Mouse (Mus musculus) layer of hippocampus, postnatal 25 days (tissue): ENCODE results near the gene Trp73. TPM values are rescaled to one million over a fixed set of nuclear protein-coding genes. Genes with fewer than 3 reads are reported as not detected.

Experiments
- DNase-seq, 2 experiments: peaks; one replicate each; pipeline ENCODE4 v3.0.0; 2022; ENCODE audit warnings: mixed read lengths in 2 of 2, low spot score in 1 of 2; ENCODE audit errors: extremely low spot score in 1 of 2
- total RNA-seq, 2 experiments: library from RNA; stranded (reverse); gene quantifications; 2 replicates each; pipeline ENCODE4 v1.2.3; 2021

The Trp73 gene
- total RNA-seq, 2 experiments from 2014 or later: 2.4 to 3.1 TPM

DNA sequence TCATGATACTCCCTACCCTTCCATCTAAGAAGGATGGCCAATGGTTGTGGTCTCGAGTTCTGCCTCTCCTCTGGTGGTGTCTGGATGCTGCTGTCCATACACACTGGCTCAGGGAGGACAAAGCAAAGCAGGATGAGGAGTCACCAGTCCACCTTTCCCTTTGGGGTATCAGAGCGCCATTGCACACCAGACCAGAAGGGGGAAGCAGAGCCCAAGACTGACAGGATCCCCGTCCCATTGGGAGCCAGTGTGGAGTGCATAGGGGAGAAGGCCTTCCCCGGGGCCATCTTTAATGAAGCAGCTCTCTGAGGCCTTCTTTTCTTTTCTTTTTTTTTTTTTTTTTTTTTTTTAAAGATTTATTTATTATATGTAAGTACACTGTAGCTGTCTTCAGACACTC, 86.9 kb downstream of the Trp73 start:
- DNase-seq: no peak

DNA sequence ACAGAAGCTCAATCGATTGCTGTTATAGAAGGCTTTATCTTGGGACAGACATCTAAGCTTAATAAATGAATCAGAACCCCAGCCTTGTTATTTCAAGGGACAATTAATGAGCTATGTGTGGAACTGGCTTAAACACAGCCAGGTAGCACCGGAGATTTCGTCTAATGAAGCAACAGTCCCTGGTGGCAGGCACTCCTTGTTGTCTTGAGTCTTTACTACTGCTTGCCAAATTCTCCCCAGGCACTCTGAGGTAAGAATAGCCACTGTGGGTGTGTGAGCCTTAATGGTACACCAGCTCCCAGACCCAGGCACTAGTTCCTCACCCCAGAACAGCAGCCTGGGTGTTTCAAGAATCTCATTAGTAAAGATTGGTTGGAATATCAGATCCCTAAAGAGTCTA, 88.6 kb downstream of the Trp73 start:
- DNase-seq: no peak

DNA sequence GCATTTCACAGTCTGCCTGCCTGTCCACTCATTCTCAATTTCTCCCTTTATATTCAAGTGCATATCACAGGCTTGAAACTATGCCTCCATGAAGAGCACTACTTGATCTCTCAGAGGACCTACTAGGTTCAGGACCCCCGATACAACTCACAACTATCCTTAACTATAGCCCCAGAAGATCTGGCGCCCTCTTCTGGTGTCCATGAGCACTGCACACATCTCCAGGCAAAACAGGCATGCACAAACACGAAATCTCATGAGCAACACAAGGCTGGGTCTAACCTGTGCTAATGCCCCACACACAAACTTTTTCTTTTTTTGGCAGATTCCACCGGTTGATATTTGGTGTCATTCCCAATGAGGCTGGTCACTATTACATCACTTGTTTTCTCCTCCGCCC, 94.2 kb downstream of the Trp73 start:
- DNase-seq: no peak

DNA sequence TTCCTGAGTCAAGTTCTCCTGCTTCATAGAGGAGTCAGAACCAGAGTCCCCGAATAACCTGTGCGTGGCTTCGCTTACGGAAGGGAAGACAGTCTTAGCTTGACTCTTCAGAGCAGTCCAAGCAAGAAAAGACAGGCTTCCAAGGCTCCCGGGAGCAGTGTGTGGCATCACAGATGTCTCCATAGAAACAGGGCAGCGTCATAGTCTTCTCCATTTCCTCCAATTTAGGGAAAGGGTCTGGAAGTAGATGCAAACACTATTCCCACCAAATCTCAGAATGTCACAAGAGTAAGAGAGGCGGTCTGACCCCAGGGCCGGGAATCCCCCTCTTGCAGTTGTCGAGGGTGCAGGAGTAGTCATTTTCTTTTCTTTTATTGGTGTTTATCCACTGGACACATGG, 97.4 kb downstream of the Trp73 start, which contains the start of gene Ccdc27:
Gene Ccdc27 (minus strand): TSS at position 101 of the 400 bp plus-strand sequence.
- DNase-seq: no peak

DNA sequence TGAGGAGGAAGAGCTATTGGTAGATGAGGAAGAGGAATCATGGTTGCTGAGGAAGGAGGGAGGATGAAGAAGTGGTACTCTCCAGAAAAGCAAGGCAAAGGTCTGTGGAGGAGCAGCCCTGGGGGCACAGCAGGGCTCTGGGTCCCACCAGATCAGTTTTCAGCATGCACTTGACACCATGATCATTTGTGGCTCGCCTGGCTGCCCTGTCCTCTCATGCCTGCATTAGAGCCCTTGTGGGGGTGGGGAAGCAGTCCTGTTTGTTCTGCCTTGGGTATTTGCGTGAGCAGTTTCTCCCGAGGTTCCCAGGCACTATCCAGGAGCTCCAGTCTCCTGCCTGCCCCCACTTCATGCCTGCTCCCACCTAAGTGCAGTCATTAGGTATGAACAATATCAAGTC, 102.9 kb downstream of the Trp73 start:
- DNase-seq: no peak

DNA sequence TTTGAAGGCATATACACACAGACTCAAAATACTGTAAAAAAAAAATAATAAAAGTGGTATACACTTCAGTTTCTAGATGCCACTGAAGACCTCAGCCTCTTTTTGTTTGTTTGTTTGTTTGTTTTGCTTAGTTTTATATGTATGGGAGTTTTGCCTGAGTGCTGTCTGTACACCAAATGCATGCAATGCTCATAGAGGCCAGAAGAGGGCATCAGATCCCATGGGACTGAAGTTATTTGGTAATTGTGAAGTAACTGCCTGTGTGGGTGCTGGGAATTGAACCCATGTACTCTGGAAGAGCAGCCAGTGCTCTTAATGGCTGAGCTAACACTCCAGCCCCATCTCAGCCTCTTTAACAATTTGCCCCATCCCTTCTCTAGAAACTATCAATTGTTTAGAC, 111.4 kb downstream of the Trp73 start:
- DNase-seq: no peak

DNA sequence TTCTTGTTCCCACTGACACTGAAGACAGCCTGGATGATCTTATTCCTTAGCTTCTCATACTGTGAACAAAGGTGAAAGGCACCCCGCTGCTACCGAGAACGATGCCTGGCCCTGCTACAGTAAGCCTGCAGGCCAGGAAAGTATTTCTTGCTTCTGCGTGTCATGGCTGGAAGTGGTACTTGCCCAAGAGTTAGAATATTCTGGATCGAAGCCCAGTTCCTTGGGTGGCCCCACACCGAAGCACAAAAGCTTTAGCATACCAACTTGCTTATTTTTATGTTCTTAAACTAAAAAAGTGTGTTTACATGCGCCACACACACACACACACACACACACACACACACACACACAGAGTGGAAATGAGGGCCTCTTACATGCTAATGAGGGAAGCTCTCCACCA, 111.9 kb downstream of the Trp73 start:
- DNase-seq: no peak

DNA sequence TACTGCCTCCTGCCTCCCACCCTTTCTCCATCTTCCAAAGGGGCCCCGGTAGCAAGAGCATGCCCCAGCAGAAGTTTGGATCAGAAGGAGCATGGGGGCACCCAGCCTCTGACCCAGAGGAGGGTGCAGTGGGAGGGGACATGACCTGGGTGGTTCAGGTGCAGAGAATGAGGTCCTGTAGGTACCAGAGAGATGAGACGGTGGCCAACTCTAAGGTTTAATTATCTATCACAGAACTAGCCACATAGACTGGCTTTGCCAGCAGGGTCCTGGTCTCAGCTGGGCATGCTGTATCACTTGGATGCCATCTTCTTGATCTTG, 113.6 kb downstream of the Trp73 start:
- DNase-seq: no peak

DNA sequence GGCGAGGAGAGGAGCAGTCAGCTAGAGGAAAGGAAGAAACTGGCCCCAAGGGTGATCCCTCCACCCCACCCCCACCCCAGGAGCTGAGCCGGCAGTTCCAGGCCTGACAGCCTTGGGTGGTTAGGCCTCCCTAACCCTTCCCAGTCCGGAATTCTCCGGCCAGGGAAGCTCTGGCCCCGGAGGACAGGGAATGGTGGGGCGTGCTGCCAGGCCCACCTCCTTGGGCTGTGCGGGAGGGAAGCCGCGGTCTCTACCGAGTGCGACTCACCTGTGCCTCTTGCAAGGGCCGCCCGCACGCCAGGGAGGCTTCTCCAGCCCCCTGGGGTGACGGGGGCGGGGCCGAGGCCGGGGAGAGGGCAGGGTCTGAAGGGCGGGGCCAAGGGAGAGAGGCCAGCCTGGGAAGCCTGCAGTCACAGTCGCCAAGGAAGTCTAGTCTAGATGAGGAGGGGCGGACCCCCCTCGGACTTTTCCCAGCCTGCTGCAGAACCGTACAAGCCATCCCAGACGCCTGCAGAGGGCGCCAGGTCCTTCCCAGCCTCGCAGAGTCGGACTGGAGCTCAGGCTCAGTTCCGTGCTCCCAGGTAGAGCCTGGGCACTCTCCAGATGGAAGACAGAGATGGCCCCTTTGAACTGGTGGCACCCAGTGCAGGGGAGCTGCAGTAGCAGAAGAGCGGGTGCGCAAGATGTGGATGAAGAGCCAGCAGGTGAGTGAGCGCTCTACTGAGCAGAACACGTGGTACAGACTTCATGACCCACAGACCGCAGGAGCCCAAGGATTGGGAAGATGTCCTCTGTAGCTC, 114.2 kb downstream of the Trp73 start, which contains the start of gene Smim1:
Gene Smim1 (minus strand): TSS at position 590 of the 800 bp plus-strand sequence.
- peak in 1 of 2 experiments; percentile 64 for DNase-seq

DNA sequence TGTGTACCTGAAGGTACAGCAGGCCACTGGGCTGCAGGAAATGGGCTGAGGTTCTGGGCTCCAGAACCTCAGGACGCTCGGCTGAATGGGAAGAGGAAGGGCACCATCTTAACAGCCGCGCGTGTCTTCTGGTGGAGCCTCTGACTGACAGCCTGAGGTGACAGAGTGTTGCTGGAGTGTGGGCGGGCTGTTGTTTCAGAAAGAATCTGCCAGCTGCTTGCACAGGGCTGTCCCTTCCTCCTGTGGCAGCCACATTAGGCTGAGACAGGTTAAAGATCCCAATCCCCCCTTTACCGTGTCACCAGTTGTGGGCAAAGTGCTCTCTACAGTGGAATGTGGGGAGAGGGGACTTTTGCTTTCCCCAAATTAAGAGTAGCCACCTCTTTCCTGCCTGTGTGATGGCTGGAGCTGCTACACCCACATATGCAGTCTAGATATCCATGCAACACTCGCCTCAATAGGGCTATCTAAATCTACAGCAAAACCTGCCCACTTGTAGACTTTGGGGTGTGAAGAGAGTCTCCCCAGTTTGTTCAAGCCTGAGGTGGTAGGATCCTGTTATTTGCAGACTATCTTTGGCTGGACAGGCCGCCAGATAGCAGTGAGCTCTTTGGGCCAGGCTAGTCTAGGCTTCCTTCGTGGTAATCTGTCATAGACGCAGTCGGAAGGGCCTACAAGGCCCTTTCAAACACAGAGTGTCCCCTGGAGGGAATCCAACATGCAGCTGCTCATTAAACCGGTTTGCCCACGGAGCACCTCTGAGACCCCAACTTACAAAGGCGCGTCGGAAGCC, 115.1 kb downstream of the Trp73 start:
- no peak for DNase-seq

DNA sequence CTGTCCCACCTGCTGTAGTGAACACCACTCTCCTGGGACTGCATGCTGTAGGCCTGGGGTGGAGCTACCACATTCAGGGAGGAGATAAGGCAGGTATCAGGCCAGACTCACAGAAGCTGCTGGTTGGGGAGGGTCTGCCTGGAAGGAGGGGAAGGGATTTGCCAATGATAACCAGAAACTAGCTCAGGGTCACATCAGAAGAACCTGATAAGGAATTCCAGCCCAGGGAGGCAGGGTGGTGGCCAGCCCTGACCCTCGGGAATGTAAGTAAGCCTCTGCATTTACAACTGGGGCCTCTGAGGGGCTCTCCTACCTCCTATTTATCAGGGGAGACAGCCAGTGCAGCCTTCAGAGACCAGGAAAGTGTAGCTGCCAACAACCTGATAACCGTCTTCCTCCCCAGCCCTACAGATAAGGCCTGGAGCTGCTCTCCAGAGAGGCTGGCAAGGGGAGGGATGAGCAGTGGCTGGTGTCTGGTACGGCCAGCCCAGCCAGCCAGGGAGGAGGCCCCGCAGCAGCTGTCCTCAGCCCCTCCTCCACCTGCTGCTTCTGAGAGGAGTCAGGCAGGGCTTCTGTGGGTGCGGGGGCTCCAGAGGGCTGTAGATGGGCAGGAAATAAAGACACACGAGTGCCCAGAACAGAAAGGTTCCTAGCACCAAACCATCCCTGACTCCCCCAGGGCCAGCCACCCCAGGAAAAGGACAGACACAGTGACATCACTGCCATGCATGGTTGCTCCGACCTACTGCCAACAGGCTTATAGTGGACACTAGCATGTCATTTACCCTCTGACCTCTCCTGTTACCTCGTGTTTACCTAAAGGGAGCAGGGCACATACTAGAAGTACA, 116.0 kb downstream of the Trp73 start:
- DNase-seq: no peak

DNA sequence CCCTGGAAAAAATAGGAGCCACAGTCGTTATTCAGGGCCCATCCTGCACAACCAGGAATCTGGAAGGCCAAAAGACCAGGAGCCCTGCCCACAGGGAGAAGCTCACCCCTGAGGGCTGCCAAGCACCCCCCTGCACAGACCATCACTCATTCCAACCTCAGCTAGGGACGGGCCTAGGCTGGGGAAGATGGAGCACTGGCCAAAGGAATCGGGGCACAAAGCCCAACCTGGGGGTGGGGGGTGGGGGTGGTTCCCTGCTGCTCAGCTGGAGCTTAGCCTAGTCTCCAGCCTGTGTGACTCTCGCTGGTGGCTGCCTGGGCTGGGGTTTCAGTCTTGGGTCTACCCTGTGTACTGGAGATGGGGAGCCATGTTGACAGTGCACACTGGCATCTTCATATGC, 117.2 kb downstream of the Trp73 start:
- DNase-seq: no peak

DNA sequence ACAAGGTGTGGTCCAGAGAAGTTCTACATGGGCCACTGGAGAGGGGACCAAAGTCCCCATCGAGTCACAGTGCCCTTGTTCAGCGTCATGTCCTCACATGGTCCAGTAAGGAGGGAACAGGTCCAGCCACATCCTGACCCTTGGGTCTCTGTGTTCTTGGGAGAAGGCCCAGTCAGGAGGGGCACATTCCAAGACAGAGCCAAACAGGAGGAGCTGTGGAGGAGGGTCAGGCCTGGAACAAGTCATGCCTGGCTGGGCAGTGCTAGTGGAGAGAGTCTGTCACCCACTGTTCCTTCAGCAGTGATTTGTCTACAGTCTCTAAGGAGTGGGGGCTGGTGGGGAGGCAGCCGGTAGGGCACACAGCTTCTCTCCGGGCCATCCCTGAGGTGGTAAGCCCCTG, 117.6 kb downstream of the Trp73 start:
- no peak for DNase-seq

DNA sequence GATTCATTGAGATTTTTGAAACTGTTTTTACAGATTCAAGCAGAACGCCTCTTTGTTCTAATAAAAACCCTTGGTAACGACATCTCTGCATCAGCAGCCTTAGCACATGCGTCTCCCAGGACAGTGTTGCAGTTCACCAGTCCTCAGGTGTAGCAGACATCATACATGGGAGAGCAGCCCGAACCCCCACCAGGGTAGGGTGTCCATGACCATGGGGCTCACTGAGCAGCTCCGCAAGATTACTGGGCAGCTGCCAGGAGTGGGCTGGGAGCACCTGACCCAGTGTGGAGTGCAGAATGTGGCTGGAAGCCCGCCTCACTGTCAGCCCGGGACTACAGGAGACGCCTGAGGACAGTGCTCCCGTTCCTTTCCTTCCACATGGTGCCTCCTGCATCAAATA, 118.6 kb downstream of the Trp73 start:
- DNase-seq: no peak

DNA sequence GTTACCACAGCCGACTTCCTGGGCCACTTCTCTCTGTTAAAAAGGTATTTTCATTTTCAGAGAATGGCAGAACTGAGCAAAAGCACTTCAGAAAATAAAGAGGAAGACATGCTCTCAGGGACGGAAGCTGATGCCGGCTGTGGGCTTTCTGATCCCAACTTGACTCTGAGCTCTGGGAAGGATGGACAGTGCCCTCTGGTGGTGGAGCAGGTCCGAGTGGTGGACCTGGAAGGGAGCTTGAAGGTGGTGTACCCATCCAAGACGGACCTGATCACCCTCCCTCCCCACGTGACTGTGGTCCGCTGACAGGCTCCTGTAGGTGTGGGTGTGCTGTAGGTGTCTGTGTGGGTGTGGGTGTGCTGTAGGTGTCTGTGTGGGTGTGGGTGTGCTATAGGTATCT, 120.4 kb downstream of the Trp73 start:
- DNase-seq: peak in 1 of 2 experiments; percentile 62

DNA sequence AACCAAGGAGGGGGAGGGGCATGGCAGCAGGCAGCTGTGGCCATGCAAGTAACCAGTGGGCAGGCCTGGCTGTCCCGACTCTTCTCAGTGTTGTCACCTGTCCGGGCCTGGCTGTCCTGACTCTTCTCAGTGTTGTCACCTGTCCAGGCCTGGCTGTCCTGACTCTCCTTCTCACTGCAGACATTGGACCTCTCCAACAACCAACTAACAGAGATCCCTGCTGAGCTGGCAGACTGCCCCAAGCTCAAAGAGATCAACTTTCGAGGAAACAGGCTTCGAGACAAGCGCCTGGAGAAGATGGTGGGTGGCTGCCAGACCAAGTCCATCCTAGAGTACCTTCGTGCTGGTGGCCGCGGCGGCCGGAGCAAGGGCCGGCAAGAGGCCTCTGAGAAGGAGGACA, 124.5 kb downstream of the Trp73 start:
- DNase-seq: no peak

DNA sequence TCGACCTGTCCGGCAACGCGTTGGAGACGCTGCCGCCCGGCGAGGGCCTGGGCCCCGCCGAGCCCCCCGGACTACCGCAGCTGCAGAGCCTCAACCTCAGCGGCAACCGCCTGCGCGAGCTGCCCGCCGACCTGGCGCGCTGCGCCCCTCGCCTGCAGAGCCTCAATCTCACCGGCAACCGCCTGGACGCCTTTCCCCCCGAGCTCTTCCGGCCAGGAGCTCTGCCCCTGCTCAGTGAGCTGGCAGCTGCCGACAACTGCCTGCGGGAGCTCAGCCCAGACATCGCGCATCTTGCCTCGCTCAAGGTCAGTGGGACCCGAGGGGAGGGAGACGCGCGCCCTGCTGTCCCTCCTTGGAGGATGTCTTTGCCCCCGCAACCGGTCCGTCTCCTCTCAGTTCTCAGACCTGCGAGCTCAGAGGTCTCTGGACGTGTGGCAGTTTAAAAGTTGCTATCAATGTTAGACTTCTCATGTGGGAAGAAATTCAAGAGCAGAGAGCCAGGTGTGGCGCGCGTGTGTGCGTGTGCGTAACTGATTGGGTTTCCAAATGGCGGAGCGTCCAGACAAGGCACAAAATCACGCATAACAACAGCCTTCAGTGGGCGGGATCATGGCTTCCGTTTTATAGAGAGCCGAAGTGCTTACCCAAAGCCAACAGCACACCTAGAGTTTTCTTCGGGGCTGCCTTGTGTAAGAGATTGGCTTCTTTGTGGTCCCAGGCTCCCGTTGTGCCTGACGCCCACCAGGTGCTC, 127.7 kb downstream of the Trp73 start:
- DNase-seq: no peak

DNA sequence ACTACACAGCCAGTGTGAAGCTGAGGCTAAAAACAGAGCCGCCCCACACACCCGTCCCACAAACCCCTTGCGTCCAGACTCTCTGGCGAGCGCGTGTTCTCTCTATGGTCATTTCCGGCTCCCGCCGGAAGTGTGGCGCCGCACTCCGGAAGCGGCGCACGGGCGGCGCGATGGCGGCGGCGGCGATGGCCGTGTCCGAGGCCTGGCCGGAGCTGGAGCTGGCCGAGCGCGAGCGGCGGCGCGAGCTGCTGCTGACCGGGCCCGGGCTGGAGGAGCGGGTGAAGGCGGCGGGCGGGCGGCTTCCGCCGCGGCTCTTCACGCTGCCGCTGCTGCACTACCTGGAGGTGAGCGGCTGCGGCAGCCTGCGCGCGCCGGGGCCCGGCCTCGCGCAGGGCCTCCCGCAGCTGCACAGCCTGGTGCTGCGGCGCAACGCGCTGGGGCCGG, 128.3 kb downstream of the Trp73 start, which contains the start of gene Lrrc47:
Gene Lrrc47 (plus strand): TSS at position 86 of the 444 bp plus-strand sequence.
- peak; percentile 69 to 77 for DNase-seq

DNA sequence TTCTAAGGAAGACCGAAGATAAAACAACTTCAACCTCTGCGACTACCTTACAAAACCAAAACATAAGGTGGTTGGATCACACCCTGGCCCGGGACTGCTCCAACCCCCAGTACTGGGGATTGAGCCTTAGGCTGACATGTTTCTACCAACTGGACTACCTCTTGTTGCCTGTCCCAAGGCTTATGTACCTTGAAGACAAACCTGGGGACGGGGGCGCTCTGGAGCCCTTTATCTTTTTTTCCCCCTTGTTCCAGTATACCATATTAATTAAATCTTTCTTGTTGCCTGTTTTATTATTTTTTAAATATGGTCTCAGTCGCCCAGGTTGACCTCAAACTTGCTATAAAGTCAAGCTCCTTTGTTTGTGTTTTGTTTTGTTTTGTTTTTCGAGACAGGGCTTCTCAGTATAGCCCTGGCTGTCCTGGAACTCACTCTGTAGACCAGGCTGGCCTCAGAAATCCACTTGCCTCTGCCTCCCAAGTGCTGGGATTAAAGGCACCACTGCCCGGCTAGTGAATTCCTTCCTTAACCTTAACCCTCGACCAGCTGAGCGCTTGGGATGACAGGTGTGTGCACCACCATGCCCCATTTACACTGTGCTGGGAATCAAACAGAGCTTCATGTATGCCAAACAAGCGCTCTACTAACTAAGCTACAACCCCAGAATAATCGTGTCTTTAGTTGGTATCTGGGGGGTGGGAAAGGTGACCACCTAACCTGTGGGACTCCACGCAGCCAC, 128.9 kb downstream of the Trp73 start:
- DNase-seq: no peak
